Mouse (Mus musculus) embryonic facial prominence, embryonic 13.5 days (tissue): ENCODE results near the gene Ipmk. TPM values are rescaled to one million over a fixed set of nuclear protein-coding genes. Genes with fewer than 3 reads are reported as not detected.
"Not testable (repeated sequence)": the region's sequence is repeated elsewhere in the genome, so short reads cannot be mapped to it uniquely, and the experiment has no call there.

Source experiments
- ATAC-seq: fragments of 200-750 bp; cut with Nextera tagmentation; 2 replicates; pipeline ENCODE4 v1.8.0; 2017; ENCODE audit warnings: low read depth; ENCODE audit not compliant: insufficient number of reproducible peaks, insufficient read depth, low FRiP score, low TSS enrichment
- H3K27ac ChIP-seq: fragments of 300-500 bp; sonication (generic); 2 replicates; pipeline ENCODE4 v1.5.1; 2015; ENCODE audit warnings: moderate library complexity, mild to moderate bottlenecking, inconsistent platforms
- H3K27me3 ChIP-seq: fragments of 300-500 bp; sonication (generic); 2 replicates; pipeline ENCODE4 v1.6.1; 2015; ENCODE audit warnings: mild to moderate bottlenecking, inconsistent platforms
- H3K36me3 ChIP-seq: fragments of 300-500 bp; sonication (generic); 2 replicates; pipeline ENCODE4 v1.6.1; 2015; ENCODE audit warnings: mild to moderate bottlenecking, inconsistent platforms
- H3K4me1 ChIP-seq: fragments of 300-500 bp; sonication (generic); 2 replicates; pipeline ENCODE4 v1.6.1; 2015; ENCODE audit warnings: inconsistent platforms
- H3K4me2 ChIP-seq: fragments of 300-500 bp; sonication (generic); 2 replicates; pipeline ENCODE4 v1.6.1; 2015; ENCODE audit warnings: moderate library complexity, mild to moderate bottlenecking, inconsistent platforms
- H3K4me3 ChIP-seq: fragments of 300-500 bp; sonication (generic); 2 replicates; pipeline ENCODE4 v1.5.1; 2015; ENCODE audit warnings: mild to moderate bottlenecking, inconsistent platforms
- H3K9ac ChIP-seq: fragments of 300-500 bp; sonication (generic); 2 replicates; pipeline ENCODE4 v1.6.1; 2015; ENCODE audit warnings: mild to moderate bottlenecking, inconsistent platforms
- H3K9me3 ChIP-seq: fragments of 300-500 bp; sonication (generic); 2 replicates; pipeline ENCODE4 v1.6.1; 2016; ENCODE audit warnings: inconsistent platforms
- WGBS: fragments of 180-500 bp; shearing (Covaris S2); methylation state at CpG from one replicate; pipeline ENCODE4 v1.1.7; 2015; ENCODE audit warnings: mixed read lengths; 5-methylcytosine and 5-hydroxymethylcytosine counted together
- polyA plus RNA-seq: library from polyadenylated mRNA; unstranded; fragments of >200 nt; fragmentation: Nextera tagmentation; extraction: Ambion mirVana; gene quantifications from 2 replicates; pipeline ENCODE4 v1.2.1, GENCODE M21; 2015

The Ipmk gene
- polyA plus RNA-seq, 1 experiment from 2014 or later = 10.3 TPM

DNA sequence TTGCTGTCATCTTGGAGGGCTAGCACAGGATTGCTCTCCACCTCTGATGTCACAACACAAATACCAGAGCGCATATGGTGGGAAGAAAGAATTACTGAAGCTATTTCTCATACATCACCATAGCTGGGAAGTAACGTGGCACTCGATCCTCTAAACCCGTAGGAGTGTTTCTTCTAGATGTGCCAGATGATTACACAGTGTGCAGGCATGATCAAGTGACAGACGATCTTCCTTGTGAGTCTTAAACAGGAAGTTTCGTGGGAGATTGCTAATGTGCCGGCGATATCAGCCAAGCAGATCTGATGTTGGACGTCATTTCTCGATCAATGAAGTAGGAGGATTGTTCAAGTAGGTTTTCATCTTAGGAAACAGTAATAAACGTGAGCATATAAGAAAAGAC, 26.1 kb downstream of the Ipmk start:
- Histone ChIP-seq H3K4me2 (no peak overlapping the region), H3K27ac (no peak overlapping the region), H3K36me3 (peaks cover 29% of the 10 kb centered on the region), H3K9me3 (no peaks in the 10 kb centered on the region), H3K4me1 (no peaks in the 10 kb centered on the region; the same call in 1 of the 2 replicates), H3K27me3 (no peaks in the 10 kb centered on the region), H3K9ac (no peak overlapping the region), H3K4me3 (no peak overlapping the region)
- ATAC-seq = no peak
- WGBS = 81% methylated on average over 11 of the region's 11 CpGs

DNA sequence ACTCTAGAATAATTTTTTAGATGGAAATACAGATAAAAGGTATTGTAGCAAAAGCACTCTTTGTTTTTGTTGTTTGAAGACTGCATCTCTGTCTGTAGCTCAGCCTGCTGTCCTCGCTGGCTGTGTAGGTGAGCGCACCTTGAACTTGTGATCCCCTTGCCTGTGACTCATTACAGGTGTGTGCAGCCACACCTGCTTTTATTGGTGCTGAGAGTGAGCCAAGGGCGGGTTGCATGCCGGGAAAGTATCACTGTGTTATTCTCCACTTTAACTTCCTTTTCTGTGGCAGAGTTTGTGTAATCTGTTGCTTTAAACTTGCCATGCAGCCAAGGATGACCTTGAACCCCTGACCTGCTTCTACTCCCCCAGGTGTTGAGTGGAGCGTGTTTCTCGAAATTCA, 28.5 kb downstream of the Ipmk start:
- no peak overlapping the region for H3K4me3 ChIP-seq
- no peak overlapping the region for H3K9ac ChIP-seq
- H3K9me3 ChIP-seq = no peaks in the 10 kb centered on the region
- peaks cover 41% of the 10 kb centered on the region for H3K36me3 ChIP-seq
- no peak for ATAC-seq
- H3K27me3 ChIP-seq = no peaks in the 10 kb centered on the region
- no peaks in the 10 kb centered on the region; the same call in 1 of the 2 replicates for H3K4me1 ChIP-seq
- 85% methylated on average over 6 of the region's 6 CpGs for WGBS
- H3K4me2 ChIP-seq = no peak overlapping the region
- H3K27ac ChIP-seq = no peak overlapping the region

DNA sequence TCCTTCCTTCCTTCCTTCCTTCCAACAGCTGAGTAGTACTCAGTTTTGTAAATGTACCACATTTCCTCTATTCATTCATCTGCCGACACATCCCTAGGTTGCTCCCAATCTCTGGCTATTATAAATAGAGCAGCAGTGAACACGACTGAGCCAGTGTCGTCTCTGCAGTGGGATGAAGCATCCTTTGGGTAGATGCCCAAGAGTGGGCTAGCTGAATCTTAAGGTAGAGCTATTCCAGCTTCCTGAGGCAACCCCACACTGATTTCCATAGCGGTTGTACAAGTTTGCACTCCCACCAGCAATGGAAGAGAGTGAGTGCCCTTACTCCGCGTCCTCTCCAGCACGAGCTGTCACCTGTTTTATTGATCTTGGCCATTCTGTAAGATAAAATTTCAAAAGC, 32.8 kb downstream of the Ipmk start:
- Histone ChIP-seq H3K36me3 (peaks cover 33% of the 10 kb centered on the region), H3K4me2 (no peak overlapping the region), H3K4me3 (no peak overlapping the region), H3K4me1 (no peaks in the 10 kb centered on the region), H3K9ac (no peak overlapping the region), H3K27me3 (no peaks in the 10 kb centered on the region), H3K9me3 (no peaks in the 10 kb centered on the region), H3K27ac (no peak overlapping the region)
- WGBS = 94% methylated on average over 7 of the region's 7 CpGs
- no peak for ATAC-seq

DNA sequence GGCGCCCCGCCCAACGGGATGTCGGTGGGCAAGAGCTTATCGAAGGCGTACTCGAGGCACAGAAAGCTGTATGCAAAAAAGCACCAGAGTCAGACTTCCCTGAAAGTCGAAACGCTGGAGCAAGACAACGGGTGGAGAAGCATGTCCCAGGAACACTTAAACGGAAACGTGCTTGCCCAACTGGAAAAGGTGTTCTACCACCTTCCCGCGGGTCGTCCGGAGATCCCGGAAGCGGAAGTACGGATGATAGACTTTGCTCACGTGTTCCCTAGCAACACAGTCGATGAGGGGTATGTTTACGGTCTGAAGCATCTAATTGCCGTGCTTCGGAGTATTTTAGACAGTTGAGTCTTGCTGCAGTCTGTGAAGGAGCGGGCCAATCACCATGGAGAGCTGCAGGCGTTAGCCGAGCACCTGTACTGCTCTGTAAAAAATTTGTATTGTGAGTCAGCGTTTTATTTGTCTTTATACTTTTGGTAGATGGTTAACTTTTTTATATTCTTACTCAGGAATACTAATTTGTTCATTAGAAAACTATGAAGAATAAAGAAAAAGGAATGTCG, 34.0 kb downstream of the Ipmk start:
- WGBS = 90% methylated on average over 29 of the region's 29 CpGs

DNA sequence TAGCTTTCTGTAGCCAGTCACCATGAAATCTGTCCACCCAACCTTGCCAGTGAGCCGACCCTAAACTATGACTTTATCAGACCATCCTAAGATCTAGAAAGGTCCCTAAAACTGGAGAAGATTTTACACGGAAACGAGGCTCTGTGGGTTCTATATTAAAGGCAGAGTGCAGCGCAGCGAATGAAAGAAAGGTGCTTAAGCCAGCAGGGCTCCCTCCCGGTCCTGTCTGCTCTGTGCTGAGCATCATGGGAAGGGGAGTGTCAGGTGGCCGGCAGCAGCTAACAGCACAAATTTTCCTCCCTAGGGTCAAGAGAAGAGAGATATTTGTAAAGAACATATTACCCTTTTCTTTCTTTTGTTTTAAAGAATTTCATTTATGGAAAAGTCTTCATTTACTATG, 34.5 kb downstream of the Ipmk start:
- WGBS = 77% methylated on average over 7 of the region's 7 CpGs
- ATAC-seq = no peak
- no peak overlapping the region for H3K4me2 ChIP-seq
- no peak overlapping the region for H3K4me3 ChIP-seq
- no peak overlapping the region for H3K27ac ChIP-seq
- H3K4me1 ChIP-seq = no peaks in the 10 kb centered on the region
- H3K36me3 ChIP-seq = peaks cover 27% of the 10 kb centered on the region
- H3K27me3 ChIP-seq = no peaks in the 10 kb centered on the region
- no peaks in the 10 kb centered on the region for H3K9me3 ChIP-seq
- H3K9ac ChIP-seq = no peak overlapping the region

More for the DNA sequence above, 34.0 kb downstream of the Ipmk start:
- no peak for ATAC-seq
- Histone ChIP-seq H3K4me2 (no peak overlapping the region), H3K4me3 (no peak overlapping the region), H3K4me1 (no peaks in the 10 kb centered on the region), H3K9me3 (no peaks in the 10 kb centered on the region), H3K27me3 (no peaks in the 10 kb centered on the region), H3K9ac (no peak overlapping the region), H3K36me3 (peaks cover 31% of the 10 kb centered on the region), H3K27ac (no peak overlapping the region)

DNA sequence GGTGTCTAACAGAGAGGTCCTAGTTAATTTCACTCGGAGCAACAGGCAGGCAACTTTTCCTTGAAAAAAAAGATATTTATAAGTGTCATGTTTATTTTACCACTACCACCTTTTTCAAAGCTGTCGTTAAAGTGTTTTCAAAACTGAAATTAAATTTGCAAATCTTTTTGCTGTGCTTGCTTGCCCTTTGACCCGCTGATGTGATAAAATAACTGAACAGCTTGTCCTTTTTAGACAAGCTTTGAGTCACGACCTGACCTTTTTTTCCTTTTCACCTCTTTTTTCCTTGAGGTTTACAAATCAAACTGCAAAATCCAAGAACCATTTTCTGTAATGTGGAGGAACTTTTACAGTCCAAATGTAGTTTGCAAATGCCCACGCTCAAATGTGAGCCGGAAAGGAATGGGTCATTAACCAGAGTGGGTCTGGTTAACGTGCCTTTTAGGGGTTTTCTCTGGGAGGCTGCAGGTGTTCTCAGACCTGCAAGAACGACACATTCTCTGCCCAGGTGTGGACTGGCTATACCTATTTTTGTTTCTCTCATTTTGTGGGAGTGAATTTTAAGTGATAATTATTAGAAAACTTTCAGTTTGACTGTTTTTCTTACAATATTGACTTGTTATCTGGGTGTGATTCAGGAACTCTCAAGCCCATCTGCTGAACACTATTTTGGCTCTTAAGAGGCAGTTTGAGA, 35.4 kb downstream of the Ipmk start:
- H3K9me3 ChIP-seq = no peaks in the 10 kb centered on the region
- no peak for ATAC-seq
- 78% methylated on average over 8 of the region's 8 CpGs for WGBS
- no peak overlapping the region for H3K4me3 ChIP-seq
- H3K36me3 ChIP-seq = peaks cover 27% of the 10 kb centered on the region
- H3K4me2 ChIP-seq = no peak overlapping the region
- no peaks in the 10 kb centered on the region for H3K27me3 ChIP-seq
- H3K4me1 ChIP-seq = no peaks in the 10 kb centered on the region
- H3K27ac ChIP-seq = no peak overlapping the region
- H3K9ac ChIP-seq = no peak overlapping the region

DNA sequence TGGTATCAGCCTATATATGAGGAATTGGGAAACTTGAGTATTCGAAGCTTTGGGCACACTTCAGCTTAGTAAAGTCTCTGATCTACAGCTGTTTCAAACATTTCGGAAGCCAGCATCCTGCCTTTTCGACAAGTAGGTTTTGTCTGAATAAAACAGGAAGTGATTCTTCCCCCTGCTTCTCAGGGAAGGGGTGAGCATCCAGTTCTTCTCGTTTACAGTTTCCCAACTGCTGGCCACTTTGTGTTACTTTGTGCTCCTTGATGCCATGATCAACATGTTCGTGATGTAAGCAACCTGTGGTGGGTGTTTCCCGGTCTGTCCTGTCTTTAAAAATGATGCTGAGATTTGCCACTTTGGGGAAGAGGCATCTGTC, 36.0 kb downstream of the Ipmk start:
- 76% methylated on average over 6 of the region's 6 CpGs for WGBS
- not testable (repeated sequence) for H3K9ac ChIP-seq, H3K4me1 ChIP-seq, H3K27ac ChIP-seq, H3K9me3 ChIP-seq, ATAC-seq, H3K4me2 ChIP-seq, H3K27me3 ChIP-seq, H3K4me3 ChIP-seq
- H3K36me3 ChIP-seq = peaks cover 26% of the 10 kb centered on the region

DNA sequence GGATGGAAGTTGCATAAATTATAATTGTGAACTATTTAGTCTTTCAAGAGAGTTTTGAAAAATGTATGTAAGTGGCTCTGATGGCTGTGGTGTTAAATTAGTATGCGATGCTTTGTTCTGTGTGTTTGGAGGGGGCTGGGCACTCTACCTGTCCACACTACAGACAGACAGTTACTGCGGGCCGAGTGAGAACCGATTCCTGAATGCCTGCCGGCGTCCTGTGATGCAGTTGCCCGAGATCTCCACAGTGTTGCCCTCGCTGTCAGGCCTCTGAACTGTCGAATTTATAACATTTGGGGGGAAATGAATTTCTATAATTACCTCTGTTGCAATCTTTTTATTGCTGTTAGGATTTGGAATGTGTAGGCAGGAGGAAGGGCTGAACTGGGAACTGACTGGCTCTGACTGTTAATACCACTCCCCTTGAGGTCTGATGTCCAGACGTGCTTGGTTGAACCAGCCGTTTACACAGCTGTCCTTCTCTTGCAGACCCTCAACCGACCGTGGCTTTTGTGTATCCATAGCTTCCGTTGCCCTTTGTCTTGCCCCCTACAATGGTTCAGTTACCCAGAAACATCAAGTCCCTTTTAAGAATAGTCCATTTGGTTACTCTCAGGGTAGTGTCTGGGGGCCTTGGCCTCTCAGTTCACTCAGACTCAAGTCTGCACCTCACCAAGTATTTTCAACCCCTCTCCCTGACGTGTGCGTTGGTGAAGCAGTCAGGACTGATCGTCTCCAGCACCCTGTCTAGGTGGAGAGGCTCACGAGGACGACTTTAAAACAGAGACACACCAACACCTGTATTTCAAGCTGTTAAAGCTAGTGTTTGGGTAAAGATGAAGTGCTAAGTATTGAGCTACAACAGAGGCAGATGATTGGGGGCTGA, 36.8 kb downstream of the Ipmk start:
- no peak overlapping the region for H3K27ac ChIP-seq
- H3K27me3 ChIP-seq = no peaks in the 10 kb centered on the region
- no peak overlapping the region for H3K4me2 ChIP-seq
- no peak for ATAC-seq
- no peaks in the 10 kb centered on the region for H3K9me3 ChIP-seq
- 83% methylated on average over 19 of the region's 19 CpGs for WGBS
- no peak overlapping the region for H3K9ac ChIP-seq
- H3K4me3 ChIP-seq = no peak overlapping the region
- H3K4me1 ChIP-seq = no peaks in the 10 kb centered on the region
- peaks cover 17% of the 10 kb centered on the region for H3K36me3 ChIP-seq

DNA sequence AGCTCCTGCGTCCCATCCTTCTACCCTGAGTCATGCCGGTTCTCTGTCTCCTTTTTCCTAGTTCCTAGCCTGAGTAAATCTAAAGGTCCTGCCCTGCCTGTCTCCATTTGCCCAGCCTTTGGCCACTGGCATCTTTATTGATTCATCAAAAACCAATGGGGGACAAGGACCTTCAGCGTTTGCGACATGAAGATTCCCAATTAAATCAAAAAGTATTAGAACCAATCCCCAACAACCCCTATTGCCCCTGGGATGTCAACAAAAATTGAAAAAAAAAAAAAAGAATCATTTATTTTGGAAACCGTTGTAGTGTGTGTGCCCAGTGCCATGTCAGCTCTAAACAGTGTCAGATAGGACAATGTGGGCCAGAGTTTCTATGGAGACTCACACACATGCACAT, 41.7 kb downstream of the Ipmk start:
- 91% methylated on average over 5 of the region's 5 CpGs for WGBS
- no peak for ATAC-seq
- H3K4me3 ChIP-seq = no peak overlapping the region
- no peak overlapping the region for H3K9ac ChIP-seq
- no peaks in the 10 kb centered on the region for H3K9me3 ChIP-seq
- no peaks in the 10 kb centered on the region for H3K36me3 ChIP-seq
- no peak overlapping the region for H3K4me2 ChIP-seq
- H3K4me1 ChIP-seq = no peaks in the 10 kb centered on the region
- H3K27ac ChIP-seq = no peak overlapping the region
- no peaks in the 10 kb centered on the region for H3K27me3 ChIP-seq

DNA sequence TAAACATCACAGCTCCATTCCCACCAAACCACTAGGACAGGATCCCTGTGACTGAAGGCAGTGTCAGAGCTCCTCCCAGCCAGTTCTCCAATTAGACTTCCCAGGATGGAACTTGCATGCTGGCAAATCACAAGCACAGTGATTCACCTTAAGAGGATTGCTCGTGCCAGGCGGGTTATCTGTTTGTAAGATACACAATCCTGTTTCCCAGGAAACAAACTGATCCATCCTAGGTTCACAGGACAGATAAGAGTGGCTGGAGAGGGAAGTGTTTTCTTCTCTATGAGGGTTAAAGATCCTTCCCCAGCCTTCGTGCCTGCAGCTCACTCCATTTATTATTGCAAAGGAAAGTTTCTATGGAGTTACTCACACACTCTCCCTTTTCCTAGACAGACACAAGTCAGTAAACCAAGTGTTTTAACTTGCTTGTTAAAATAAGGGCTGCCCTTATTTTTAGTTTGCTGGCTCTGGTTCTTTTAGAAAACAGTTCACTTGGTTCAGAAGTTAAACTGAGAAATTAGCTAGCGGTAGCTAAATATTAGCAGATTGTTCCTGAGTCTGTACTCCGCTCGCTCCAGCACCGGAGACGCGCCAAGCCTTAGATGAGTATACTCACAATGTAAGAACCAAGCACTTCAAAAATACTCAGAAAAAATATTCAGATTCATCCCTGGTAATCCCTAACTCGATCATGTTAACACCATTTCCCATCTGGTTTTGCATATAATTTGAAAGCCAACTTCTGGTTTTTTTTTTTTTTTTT, 51.0 kb downstream of the Ipmk start:
- Histone ChIP-seq H3K9me3 (no peaks in the 10 kb centered on the region), H3K4me2 (no peak overlapping the region), H3K36me3 (no peaks in the 10 kb centered on the region), H3K9ac (no peak overlapping the region), H3K4me1 (no peaks in the 10 kb centered on the region), H3K4me3 (no peak overlapping the region), H3K27me3 (no peaks in the 10 kb centered on the region), H3K27ac (no peak overlapping the region)
- ATAC-seq = no peak
- 80% methylated on average over 10 of the region's 10 CpGs for WGBS

DNA sequence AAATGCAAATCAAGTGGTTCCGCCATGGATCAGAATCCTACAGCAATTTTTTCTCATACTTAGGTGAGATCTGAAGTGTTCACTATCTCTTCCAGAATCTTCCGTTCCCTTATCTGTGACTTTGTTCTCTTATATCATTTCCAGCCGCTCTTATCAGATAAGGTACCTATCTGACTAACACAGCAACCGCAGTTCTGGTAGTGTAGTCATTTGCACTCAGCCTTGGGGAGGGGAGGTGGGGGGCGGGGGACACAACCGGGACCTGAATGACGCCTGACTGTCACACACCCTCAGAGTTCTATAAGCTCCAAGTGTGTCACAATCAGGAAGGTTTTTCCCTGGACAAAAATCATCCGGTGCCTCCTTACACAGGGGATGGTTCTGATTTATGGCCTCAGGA, 51.8 kb downstream of the Ipmk start:
- Histone ChIP-seq H3K4me2 (no peak overlapping the region), H3K36me3 (no peaks in the 10 kb centered on the region), H3K27me3 (no peaks in the 10 kb centered on the region), H3K9ac (no peak overlapping the region), H3K4me1 (no peaks in the 10 kb centered on the region), H3K27ac (no peak overlapping the region), H3K9me3 (no peaks in the 10 kb centered on the region), H3K4me3 (no peak overlapping the region)
- 65% methylated on average over 8 of the region's 8 CpGs for WGBS
- no peak for ATAC-seq
